Mouse (Mus musculus): Measurements from ENCODE around the gene Olfr32. TPM values are rescaled to one million over a fixed set of nuclear protein-coding genes. Genes with fewer than 3 reads are reported as not detected.
"Not testable (repeated sequence)": the region's sequence is repeated elsewhere in the genome, so short reads cannot be mapped to it uniquely, and the experiment has no call there.

The Olfr32 gene
- not detected for total RNA-seq (2021)
- long read RNA-seq, experiment 1: 0 reads
- long read RNA-seq, experiment 2: 0 reads

DNA sequence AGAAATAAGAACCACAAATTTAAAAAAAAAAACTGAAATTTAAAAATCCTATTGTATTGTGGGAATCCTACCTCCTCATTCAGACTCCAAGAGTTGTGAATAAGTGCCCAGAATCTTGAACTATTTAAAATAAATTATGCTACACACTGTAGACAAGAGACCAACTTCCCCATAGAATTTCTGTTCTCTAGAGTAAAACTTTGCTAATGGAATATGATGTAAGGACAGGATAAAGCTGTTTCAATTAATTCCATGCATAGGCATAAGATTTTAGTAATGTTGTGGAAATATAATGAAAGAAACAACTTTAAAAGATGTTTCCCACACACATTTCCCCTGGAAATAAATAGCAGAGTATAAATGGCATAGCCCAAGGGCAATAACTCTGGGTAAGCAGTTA is at the start of gene Olfr32:
Gene Olfr32 (minus strand): TSS at position 101 of the 400 bp plus-strand sequence.
- no peak for DNase-seq

DNA sequence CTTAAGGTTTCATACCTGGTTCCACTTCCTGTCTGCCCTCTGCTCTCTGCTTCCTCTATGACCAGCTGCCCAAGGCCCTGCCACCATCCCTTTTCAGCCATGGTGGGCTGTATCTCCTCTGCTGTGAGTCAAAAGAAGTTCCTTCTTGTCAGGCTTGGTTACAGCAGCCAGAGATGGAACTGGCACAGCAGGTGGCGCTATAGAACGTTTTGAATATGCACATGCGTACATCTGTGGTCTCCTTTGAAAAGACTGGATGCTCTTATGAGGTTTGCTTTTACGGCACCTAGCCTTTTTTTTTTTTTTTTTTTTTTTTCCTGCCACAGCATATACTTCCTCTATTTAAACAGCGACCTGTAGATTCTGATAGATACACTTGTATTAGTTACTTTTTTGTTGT is 45.0 kb upstream of the Olfr32 start:
- not testable (repeated sequence) for DNase-seq

DNA sequence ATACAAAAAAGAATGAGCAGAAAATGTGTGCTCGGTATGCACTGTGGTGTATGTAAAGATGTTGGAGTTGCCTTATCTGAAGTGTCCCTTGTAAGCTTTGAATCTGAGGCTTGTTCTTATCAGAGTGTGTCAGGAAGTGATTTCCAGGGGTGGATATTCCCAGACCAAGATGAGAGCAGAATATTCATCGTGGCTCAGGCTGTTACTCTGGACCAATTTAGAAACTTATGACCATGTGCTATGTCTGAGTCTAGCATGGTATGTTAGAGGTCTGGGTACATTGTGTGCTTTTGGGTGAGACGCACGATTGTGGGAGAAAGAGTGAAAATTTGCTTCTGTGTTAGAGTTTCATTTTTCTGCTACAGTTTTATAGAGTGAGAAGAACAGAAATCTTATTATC is 44.0 kb upstream of the Olfr32 start:
- not testable (repeated sequence) for DNase-seq

DNA sequence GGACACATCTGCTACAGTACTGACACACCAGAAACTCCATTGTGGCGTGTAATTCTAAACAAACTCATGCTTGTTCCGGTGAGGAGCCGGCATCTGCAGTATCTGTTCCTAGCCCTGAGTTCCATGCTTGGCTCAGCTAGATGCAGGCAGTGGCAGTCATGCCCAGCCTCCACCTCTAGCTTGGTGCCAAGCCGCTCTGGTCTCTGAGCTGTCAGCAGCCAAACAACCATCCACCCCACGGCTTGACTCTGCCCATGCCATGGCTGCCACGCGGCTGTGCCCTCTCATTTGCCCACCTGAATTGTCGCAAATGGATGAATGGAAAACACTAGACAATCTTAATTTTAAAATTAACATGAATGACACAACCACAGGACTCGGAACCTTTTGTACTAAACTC is 11.8 kb upstream of the Olfr32 start:
- DNase-seq: no peak

DNA sequence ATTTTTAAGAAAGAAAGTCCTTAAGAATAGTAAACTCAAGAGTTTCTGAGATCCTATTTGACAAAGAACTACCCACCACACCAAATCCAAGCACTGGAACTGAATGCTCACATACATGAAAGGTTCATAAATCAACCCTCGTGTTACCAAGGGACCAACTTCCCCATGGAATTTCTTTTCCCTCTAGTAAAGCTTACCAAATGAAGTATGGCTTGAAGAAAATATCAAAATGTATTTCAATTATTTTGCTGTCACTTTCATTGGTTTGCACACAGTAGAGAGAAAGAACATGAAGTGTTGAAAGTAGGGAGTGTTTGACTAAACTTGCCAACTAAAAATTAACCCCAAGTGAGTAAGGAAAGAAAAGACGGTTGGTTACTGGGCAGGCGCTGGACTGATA is 10.9 kb upstream of the Olfr32 start, which contains the start of gene Olfr1270:
Gene Olfr1270 (minus strand): TSS at position 101 of the 400 bp plus-strand sequence.
- no peak for DNase-seq

DNA sequence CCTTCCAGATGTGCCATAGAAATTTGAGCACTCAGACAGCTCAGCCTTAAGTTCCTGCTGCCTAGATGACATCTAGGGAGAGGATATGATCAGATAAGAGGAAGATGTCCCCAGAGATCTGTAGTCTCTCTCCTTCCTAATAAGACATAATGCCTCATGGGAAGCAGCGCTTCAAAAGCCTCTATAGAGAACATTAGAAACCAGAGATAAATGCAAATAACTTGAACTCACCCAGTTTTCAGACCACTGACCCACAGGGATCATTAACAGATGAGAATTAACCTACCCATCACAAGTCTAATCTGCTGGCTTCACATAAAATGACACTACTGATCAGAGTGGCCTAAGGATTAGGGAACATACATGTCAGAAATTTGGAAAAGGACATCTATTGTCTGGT is 20.8 kb downstream of the Olfr32 start, which contains the start of gene Olfr1269:
Gene Olfr1269 (minus strand): TSS at position 101 of the 400 bp plus-strand sequence.
- no peak for DNase-seq

Other genes starting within 250 kb of the Olfr32 start
- gene Olfr1258, start 215.0 kb downstream of the Olfr32 start, total RNA-seq (2021): not detected
- not detected for gene Olfr1259, start 193.6 kb downstream of the Olfr32 start, total RNA-seq (2021)
- gene Olfr1260, start 168.0 kb downstream of the Olfr32 start, total RNA-seq (2021): not detected
- gene Olfr1261, start 151.1 kb downstream of the Olfr32 start, total RNA-seq (2021): not detected
- gene Olfr1262, start 142.2 kb downstream of the Olfr32 start, total RNA-seq (2021): not detected
- not detected for gene Olfr1263, start 130.2 kb downstream of the Olfr32 start, total RNA-seq (2021)
- not detected for gene Olfr1264, start 116.7 kb downstream of the Olfr32 start, total RNA-seq (2021)
- gene Olfr1265, start 107.0 kb downstream of the Olfr32 start, total RNA-seq (2021): not detected
- gene Olfr140, start 78.7 kb downstream of the Olfr32 start, total RNA-seq (2021): not detected
- not detected for gene Olfr1269, start 20.9 kb downstream of the Olfr32 start, total RNA-seq (2021)
- gene Olfr1270, start 10.8 kb upstream of the Olfr32 start, total RNA-seq (2021): not detected
- gene Olfr1506, start 82.2 kb upstream of the Olfr32 start, total RNA-seq (2021): not detected
- gene Olfr142, start 115.3 kb upstream of the Olfr32 start, total RNA-seq (2021): not detected
- gene Olfr1271, start 128.7 kb upstream of the Olfr32 start, total RNA-seq (2021): not detected
- not detected for gene Olfr1272, start 150.5 kb upstream of the Olfr32 start, total RNA-seq (2021)
- gene Gm13769, start 179.9 kb upstream of the Olfr32 start, total RNA-seq (2021): under 1 TPM in 1 of 2 experiments, not detected in 1; 0.10 TPM